Mouse (Mus musculus): ENCODE data around the gene Mctp1. TPM values are rescaled to one million over a fixed set of nuclear protein-coding genes. Genes with fewer than 3 reads are reported as not detected.

The Mctp1 gene
- total RNA-seq, 2 experiments from 2014 or later: 35.3 to 59.5 TPM

DNA sequence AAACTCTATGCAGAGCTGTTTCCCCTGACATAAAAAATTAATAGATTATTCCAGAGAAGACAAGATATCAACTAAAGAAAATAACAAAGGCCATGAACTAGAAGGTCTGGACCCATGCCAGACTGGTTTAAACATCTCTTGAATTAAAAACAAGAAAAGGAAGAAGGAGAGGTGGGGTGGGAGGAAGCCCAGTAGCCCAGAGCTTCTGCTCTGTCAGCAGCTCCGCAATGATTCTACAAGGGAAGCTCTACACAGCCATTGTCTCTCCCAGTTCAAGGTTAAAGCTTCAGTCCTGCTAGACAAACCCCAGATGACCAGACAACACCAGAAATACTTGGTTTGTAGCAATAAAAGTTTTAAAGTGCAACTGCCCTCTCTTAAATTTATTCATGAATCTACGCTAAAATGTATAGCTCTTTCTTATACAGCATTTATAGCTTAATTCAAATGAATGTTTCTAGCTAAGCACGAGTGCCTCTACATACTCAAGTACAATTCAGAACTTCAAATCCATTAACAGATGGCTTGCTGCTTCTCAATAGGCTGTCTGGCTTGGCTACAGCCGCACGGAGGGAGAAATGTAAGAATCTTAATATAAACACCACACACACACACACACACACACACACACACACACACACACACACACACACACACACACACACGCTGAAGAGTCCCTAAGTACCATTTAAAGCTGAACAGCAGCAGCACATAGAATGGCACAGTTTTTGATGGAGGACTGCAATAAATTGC is 663.0 kb downstream of the Mctp1 start:
- peak; percentile 23 to 69 for DNase-seq (ENCODE audit: low spot score in 2 of 2)

DNA sequence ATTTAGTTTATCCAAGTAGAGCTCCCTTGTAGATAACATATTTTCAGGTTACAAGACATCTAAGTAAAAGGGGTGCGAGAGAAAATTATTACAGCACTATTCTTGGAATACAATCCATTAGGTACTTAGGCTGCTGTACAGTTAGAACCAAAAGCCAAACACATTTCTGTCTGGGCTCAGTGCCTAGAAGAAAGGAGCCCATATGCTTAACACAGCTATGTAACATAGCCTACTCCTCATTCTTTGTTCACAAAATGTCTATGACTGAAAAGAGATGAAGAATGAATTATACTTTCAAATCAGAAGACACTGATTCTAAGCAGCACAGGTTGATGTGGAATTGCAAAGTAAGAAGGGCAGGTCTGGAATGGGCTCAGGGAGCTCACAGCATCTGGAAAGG is 664.1 kb downstream of the Mctp1 start:
- DNase-seq (ENCODE audit: low spot score in 2 of 2): peak; percentile 39 to 89

More for the DNA sequence above, 663.0 kb downstream of the Mctp1 start:
- intact Hi-C loops (cut with DNase I): loop anchor here (5.0 kb wide), 1 partner anchor 1155 kb away; no protein-coding TSS in a partner anchor

DNA sequence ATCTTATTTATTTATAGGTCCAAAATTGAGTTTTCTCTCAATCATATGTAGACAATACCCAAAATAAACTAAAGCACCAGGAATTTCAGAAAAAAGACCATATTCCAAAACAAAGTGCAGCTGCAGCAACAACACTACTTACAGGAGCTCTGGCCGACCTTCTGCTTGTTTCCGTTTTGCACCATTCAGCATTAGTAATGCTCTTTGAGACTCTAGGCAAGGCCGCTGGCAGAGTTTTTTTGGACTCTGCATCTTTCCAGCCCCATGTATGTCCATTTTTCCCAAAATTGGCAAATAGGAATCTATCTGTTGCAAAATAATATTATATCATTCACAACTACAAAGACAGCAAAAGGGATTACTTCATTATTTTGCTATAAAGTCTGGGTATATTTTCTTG is 665.4 kb downstream of the Mctp1 start:
- DNase-seq (ENCODE audit: low spot score in 2 of 2): no peak

More for the DNA sequence above, 664.1 kb downstream of the Mctp1 start:
- intact Hi-C loops (cut with DNase I): loop anchor here (5.0 kb wide), 1 partner anchor 1154 kb away; no protein-coding TSS in a partner anchor

DNA sequence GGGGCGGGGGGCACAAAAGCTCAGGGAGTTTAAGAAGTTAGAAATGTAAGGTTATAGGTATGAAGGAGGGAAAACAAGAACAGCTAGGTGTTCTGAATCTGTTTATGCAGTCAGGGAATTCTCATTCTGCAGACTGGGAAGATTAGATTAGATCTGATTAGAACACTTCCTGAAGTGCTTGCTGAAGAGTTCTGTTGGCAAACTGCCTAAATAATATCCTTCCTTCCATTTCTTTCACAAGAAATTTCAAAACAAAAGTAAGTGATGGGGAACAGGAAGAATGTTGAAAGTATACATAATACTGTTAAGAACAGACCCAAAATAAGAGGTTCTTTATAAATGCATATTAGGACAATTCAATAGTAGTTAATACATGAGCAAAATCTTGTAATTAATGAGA is 678.9 kb downstream of the Mctp1 start:
- no peak for DNase-seq (ENCODE audit: low spot score in 2 of 2)
- intact Hi-C loops (cut with DNase I): no loop called here

More for the DNA sequence above, 665.4 kb downstream of the Mctp1 start:
- intact Hi-C loops (cut with DNase I): loop anchor here (5.0 kb wide), 1 partner anchor 1153 kb away; no protein-coding TSS in a partner anchor

DNA sequence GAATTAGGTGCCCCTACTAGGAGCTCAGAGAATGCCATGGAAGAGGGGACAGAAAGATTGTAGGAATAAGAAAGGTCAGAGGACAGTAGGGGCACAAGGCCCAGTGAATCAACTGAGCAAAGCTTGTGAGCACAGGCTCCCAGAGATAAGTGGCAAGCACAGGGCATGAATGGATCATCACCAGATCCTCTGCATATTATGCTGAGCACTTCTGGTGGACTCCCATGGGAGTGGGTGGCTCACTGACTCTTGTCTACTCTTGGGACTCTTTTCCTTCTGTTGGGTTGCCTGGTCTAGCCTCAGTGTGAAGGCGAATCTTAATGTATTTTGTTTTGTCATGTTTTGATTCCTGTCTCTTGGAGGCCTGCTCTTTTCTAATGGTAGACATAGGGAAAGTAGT is 684.5 kb downstream of the Mctp1 start:
- no peak for DNase-seq (ENCODE audit: low spot score in 2 of 2)
- intact Hi-C loops (cut with DNase I): no loop called here

DNA sequence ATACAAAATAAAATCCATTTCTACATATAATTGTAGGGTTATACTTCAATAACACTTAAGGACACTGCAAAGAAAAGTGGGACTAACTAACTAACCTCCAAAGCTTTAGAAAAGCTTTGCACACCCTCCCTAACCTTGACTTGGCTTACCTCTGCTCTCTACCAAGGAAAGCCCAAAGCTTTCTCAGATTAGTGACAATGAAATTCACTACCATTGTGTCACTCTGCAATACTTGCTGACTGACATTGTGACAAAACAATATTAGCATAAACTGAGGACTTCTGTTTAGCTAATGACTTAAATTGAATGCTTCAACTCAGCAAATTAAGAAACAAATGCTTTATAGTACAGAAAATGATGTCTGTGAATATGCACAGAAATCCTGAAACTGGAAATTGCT is 687.7 kb downstream of the Mctp1 start:
- intact Hi-C loops (cut with DNase I): no loop called here
- DNase-seq (ENCODE audit: low spot score in 2 of 2): no peak

Other genes starting within 250 kb of the Mctp1 start
- gene Fam81b, start 79.5 kb upstream of the Mctp1 start, total RNA-seq (2021): not detected